Mouse (Mus musculus): ENCODE results near the gene Hmgn2.
"Not testable (repeated sequence)": the region's sequence is repeated elsewhere in the genome, so short reads cannot be mapped to it uniquely, and the experiment has no call there.

The Hmgn2 gene

DNA sequence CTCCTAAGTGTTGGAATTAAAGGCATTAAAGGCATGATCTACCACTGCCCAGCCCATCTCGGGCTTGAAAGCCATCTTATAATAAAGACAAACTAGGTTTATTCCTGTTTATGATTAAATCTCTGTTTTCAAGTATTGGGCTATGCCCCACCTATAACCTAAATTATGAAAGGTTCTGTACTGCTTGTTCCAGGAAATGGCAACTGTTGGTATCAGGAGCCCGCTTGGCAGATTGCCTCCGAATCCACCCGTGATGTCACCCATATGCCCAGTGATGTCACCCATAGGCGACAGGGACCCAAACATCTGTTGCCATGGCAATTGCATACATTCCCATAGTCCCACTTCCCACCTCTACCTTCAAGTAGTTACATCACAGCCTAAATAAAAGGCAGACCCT lies 44.7 kb downstream of the Hmgn2 start:
- no peak for DNase-seq (ENCODE audit: low read depth)

DNA sequence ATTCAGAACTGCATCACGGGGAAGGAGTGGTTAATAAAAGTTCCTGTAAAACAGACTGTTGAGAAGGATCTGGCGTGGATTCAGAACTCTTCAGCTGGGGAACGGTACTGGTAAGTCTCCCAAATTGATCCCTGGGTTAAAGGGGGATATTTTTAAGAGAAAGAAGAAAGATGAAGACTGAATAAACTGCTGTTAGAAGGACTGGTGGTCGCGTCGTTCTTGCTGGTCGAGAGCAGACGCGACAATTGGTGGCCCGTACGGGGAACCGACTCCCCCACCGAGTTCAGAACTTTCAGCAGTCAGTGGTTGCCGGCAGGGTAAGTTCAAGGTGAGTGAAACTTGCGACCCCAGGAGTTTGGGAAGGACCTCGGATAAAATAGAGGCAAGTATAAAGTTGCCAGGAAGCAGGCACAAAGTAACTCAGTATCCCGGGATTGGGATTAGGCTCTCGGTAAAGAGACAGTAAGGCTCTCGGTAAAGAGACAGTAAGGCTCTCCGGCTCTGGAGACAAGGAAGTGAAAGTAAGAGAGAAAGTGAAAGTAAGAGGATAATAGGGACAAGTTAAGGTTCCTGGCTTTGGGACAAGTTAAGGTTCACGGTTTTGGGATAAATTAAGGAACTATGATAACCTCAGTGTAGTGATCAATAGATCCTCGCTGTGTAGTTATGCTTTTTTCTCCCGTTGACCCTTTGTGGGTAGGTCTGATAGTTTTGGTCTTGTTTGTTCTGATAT lies 50.2 kb downstream of the Hmgn2 start:
- DNase-seq (ENCODE audit: low read depth), result not testable (repeated sequence)
